Mouse (Mus musculus) liver, embryonic 14.5 days (tissue): Measurements from ENCODE around the gene Hyal2.

Source experiments
- CTCF ChIP-seq: IDR thresholded peaks from 2 replicates; pipeline ENCODE4 v1.5.1; 2016; ENCODE audit warnings: antibody characterized with exemption, low read depth, control low read depth
- EP300 ChIP-seq: IDR thresholded peaks from 2 replicates; pipeline ENCODE4 v1.6.1; 2016; ENCODE audit warnings: antibody characterized with exemption, low read depth

DNA sequence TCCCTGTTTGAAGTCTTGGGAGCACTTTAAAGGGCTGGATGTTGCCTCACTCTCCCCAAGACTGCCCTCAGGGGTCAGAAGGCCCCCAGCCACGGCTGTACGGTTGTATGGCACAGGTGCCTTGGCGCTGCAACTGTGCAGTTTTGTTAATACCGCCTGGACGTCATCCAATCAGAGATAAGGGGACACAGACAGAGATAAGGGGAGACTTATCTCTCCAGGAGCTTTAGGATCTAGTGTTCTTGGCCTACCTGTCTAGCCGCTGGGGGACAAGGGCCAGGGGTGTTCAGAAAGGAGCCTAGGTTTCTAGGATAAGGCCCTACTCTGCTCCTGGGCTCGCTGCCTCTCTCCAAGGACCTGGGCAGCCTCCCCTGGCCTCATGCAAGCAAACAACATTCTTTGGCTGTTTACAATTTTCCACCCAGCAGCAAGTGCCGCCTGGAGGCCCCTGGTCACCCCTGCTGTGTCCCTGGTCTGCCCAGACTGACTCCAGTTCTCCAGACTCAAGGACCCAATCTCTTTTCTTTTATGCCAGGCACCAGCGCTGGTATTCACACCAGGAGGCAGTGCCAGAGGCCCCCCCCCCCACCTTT, 40.0 kb downstream of the Hyal2 start:
- TF ChIP-seq CTCF = no peak
- TF ChIP-seq EP300 = no peak
